Mouse (Mus musculus) layer of hippocampus, adult 2 months (tissue): ENCODE data around the gene Tmem39a. TPM values are rescaled to one million over a fixed set of nuclear protein-coding genes. Genes with fewer than 3 reads are reported as not detected.

Source experiments
- DNase-seq, 2 experiments: peaks; one replicate each; pipeline ENCODE4 v3.0.0; 2022; ENCODE audit warnings: low spot score in 2 of 2
- H3K27ac ChIP-seq: fragments of 200-600 bp; 2 replicates; pipeline ENCODE4 v1.8.1; 2022
- H3K4me3 ChIP-seq: fragments of 200-600 bp; 2 replicates; pipeline ENCODE4 v1.8.1; 2022; ENCODE audit warnings: mild to moderate bottlenecking
- CTCF ChIP-seq: fragments of 200-600 bp; conservative IDR thresholded peaks from 2 replicates; pipeline ENCODE4 v1.8.1; 2022; ENCODE audit warnings: antibody characterized with exemption, mild to moderate bottlenecking, moderate library complexity
- long read RNA-seq, 2 experiments: library from polyadenylated mRNA; stranded (forward); transcript quantifications; one replicate each; pipeline ENCODE4 v2.0.0; 2021; ENCODE audit warnings: borderline mapping rate in 2 of 2
- total RNA-seq, 2 experiments: library from RNA; stranded (reverse); gene quantifications; 2 replicates each; pipeline ENCODE4 v1.2.3; 2021

Gene Tmem39a
- total RNA-seq: 10 to 100 TPM; 20.4 to 23.2 TPM
- long read RNA-seq, experiment 1, partial matches to known transcripts: 0 of 7 reads
- long read RNA-seq, experiment 1, other reads (novel, unspliced or antisense): 4 of 7 reads
- long read RNA-seq, experiment 2, partial matches to known transcripts: 0 of 5 reads
- long read RNA-seq, experiment 2, other reads (novel, unspliced or antisense): 4 of 5 reads

GRCm38 (mm10) chr16:38558221-38558748 is at the start of gene Tmem39a:
Gene Tmem39a, plus strand, starts transcription at chr16:38558698.
- DNase-seq: no peak
- no peak within 1 kb of the TSS for H3K27ac ChIP-seq
- TF ChIP-seq CTCF: no peak
- H3K4me3 ChIP-seq: no peak within 1 kb of the TSS

GRCm38 (mm10) chr16:38510846-38511245 is 47.7 kb upstream of the Tmem39a start:
- Histone ChIP-seq H3K4me3 (no peak overlapping the region), H3K27ac (no peak overlapping the region)
- no peak for DNase-seq
- TF ChIP-seq CTCF: no peak

- DNase-seq: no peak
- no peak overlapping the region for H3K4me3 ChIP-seq
- no peak overlapping the region for H3K27ac ChIP-seq
- TF ChIP-seq CTCF: no peak
Measured at GRCm38 (mm10) chr16:38519140-38519539, 39.4 kb upstream of the Tmem39a start.

DNA sequence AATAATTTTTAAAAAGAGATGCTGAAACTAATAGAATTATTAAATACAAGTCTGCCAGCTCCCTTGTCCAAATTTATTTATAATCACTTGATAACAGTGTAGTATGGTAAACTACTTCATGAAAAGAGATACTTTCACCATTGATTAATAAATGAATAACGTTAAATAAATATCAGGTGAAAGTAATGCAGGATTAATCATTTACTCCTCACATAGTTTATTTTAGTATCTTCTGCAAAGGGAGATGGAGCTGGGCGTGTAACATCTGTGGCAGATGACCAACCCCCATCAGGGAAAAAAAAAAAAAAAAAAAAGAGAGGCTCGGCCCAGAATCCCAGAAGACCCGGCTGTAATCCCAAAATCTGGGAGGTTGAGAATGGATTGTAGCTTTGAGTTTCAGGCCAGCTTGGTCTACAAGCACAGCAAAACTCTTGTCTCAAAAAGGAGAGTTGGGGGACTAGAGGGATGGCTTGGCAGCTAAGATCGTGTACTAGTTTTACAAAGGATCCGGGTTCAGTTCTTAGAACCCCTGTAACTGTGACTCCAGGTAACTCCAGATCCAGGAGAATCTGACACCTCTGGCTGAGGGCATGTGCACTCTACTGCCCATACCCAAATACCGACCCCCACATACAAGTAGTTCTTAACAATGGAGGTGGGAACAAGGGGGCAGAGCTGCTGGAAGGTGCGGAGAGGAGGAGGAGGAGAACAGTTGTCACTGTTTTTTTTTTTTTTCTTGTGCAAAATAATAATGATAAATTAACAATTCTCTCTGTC is 37.1 kb upstream of the Tmem39a start:
- no peak for TF ChIP-seq CTCF
- no peak for DNase-seq
- Histone ChIP-seq H3K27ac (peak overlapping the region; percentile 98; the same call in 1 of the 2 replicates), H3K4me3 (peak overlapping the region; percentile 99)

DNA sequence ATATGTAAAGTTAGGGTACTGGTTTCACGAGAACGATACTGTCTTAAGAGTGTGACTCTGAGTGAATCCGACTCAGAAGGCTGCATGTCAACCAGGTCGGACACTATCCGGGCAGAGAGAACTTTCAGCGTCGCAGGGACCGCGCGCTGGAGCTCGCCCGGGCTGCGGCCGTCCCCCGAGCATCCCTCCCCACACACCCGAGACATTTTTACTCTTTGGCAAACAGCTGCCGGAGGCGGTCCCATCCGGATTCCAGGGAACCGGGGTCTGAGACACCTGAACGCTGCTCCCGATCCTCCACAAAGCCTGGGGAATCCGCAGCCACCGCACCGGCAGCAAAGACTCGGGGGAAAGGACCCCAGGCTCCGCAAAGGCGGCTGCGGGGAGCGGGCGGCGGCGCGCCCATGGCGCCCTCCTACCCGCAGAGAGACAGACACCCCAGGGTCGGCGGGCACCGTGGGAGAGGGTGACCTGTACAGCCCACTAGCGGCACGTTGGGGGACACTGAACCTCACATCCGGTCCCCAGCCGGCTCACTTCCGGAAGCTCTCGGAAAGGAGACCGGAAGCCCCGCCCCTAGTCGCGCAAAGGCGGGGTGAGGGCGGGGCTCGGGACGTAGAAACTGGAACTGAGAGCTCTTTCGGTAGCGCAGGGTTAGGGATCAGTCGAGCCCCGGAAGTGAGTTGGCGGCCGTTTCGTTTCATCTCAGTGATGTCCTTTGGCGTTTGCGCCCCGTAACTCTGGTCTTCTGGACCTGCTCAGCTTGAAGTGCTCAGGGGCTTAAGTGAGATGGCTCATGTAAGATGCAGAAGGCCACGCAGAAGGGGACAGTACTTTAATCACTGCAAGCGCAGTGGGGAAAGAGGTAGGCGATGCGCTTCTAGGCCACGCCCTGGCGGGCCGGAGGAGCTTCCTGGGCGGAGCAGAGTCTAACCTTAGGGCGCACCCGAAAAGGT is 36.1 kb upstream of the Tmem39a start, which contains the start of gene Timmdc1:
Gene Timmdc1, minus strand, starts transcription at position 535 of the 956 bp plus-strand sequence.
- peak within 1 kb of the TSS; percentile 98 for H3K27ac ChIP-seq
- peak; percentile 96 to 97 for DNase-seq
- peak within 1 kb of the TSS; percentile 99 for H3K4me3 ChIP-seq
- peak; percentile 51 for TF ChIP-seq CTCF

DNA sequence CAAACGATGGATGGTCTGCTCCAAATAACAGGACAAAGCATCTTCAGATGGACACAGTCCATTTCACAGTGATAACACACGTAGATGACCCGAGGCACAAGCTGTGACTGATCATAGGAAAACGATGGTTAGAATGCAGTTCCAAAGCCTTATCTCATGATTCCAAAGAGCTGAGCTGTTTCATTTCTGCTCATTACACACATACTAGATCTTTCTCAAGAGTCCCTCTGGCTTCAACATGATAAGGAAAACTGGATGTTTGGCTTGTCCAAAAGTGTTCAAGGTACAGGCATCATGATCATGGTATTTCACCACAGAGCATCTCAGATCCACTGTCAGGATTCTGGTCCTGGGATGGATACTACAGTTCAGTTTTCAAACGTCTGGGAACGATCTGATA is 32.2 kb upstream of the Tmem39a start:
- DNase-seq: no peak
- no peak for TF ChIP-seq CTCF
- Histone ChIP-seq H3K4me3 (no peak overlapping the region), H3K27ac (no peak overlapping the region)

- H3K27ac ChIP-seq: no peak overlapping the region
- peak; percentile 94 for TF ChIP-seq CTCF
Measured at GRCm38 (mm10) chr16:38536544-38537146, 21.9 kb upstream of the Tmem39a start.

DNA sequence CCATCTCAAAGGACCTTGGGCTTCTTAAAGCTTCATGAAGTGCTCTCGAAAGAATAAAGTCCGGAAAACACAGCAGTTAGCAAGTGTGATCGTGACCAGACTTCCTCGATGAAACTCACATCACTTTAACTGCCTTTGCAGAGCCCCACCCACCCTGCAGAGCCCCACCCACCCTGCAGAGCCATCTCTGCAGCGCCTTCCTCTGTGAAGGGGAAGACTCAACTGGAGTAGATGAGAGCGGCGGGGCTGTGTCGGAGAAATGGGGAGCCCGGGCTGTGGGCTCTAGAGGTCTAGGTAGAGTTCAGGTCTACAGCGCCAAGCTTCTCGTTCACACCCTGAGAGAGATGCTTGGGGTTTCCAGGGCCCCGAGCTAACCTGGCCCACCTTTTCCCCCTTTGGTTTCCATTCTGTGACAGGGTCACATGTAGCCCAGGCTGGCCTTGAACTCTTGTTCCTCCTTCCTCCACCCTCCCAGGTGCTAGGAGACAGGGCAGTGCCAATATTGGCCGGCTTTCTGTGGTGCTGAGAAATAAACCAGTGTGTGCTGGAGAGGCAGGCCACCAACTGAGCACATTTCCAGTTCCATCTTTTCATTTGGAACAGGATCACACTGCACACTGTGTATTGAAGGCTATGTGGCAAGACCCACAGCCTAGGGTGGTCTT is 19.6 kb upstream of the Tmem39a start:
- TF ChIP-seq CTCF: no peak
- Histone ChIP-seq H3K4me3 (no peak overlapping the region), H3K27ac (no peak overlapping the region)
- no peak for DNase-seq

More at GRCm38 (mm10) chr16:38536544-38537146, 21.9 kb upstream of the Tmem39a start:
- H3K4me3 ChIP-seq: no peak overlapping the region
- DNase-seq: peak; percentile 81 to 85

DNA sequence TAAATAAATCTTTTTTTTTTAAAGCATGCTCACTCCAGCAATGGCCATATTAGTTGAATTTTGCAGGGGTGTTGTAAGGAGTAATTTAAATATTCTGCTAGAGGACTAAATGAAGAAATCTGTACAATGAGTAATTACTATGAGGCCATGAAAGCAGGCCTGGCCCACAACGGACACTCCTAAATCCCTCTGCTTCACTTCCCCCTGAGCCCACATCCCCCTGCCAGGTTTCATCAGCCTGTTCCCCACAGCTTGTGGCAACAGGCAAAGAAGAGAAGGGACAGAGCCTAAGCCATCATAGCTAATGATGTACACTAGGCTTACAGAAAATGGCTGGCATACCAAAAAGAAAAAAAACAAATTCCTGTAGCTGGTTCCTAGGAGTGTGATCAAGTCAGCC is 10.5 kb upstream of the Tmem39a start:
- DNase-seq: no peak
- TF ChIP-seq CTCF: no peak
- no peak overlapping the region for H3K4me3 ChIP-seq
- H3K27ac ChIP-seq: no peak overlapping the region

- Histone ChIP-seq H3K4me3 (peak within 1 kb of the TSS; percentile 82), H3K27ac (peak within 1 kb of the TSS; percentile 98)
- DNase-seq: peak; percentile 79 to 81
- TF ChIP-seq CTCF: 0 out of 2 replicates have a peak, but pooled peaks have one; percentile 25
Measured at GRCm38 (mm10) chr16:38549479-38550396, 8.8 kb upstream of the Tmem39a start, which contains the start of gene Poglut1. Gene Poglut1, minus strand, starts transcription at chr16:38550258.
